Mouse (Mus musculus): ENCODE data around the gene Olfr467.
"Not testable (repeated sequence)": the region's sequence is repeated elsewhere in the genome, so short reads cannot be mapped to it uniquely, and the experiment has no call there.

The Olfr467 gene

GRCm38 (mm10) chr7:107811963-107812362 is at the start of gene Olfr467:
TSS of gene Olfr467 (plus strand) at chr7:107812263.
- no peak for DNase-seq (ENCODE audit: low spot score)

- DNase-seq (ENCODE audit: low spot score) = no peak
These were observed 41.3 kb upstream of the Olfr467 start for GRCm38 (mm10) chr7:107770812-107771211.

- no peak for DNase-seq (ENCODE audit: low spot score)
These were observed 33.8 kb upstream of the Olfr467 start for GRCm38 (mm10) chr7:107778216-107778615.

GRCm38 (mm10) chr7:107779611-107780010 is 32.5 kb upstream of the Olfr467 start:
- DNase-seq (ENCODE audit: low spot score) = peak; percentile 2

- peak; percentile 12 for DNase-seq (ENCODE audit: low spot score)
These were observed 24.0 kb upstream of the Olfr467 start for GRCm38 (mm10) chr7:107787977-107788620.

- no peak for DNase-seq (ENCODE audit: low spot score)
These were observed 15.6 kb upstream of the Olfr467 start for GRCm38 (mm10) chr7:107796500-107796899.

- no peak for DNase-seq (ENCODE audit: low spot score)
These were observed 11.0 kb upstream of the Olfr467 start, which contains the start of gene Ovch2 for GRCm38 (mm10) chr7:107801108-107801507. TSS of gene Ovch2 (minus strand) at chr7:107801208.

- no peak for DNase-seq (ENCODE audit: low spot score)
These were observed 9.9 kb upstream of the Olfr467 start for GRCm38 (mm10) chr7:107802138-107802537.

GRCm38 (mm10) chr7:107819442-107819841 is 7.4 kb downstream of the Olfr467 start:
- no peak for DNase-seq (ENCODE audit: low spot score)

GRCm38 (mm10) chr7:107823867-107824266 is 11.8 kb downstream of the Olfr467 start:
- DNase-seq (ENCODE audit: low spot score) = not testable (repeated sequence)

GRCm38 (mm10) chr7:107825441-107825840 is 13.4 kb downstream of the Olfr467 start, which contains the start of gene Olfr469:
TSS of gene Olfr469 (minus strand) at chr7:107825541.
- not testable (repeated sequence) for DNase-seq (ENCODE audit: low spot score)

- no peak for DNase-seq (ENCODE audit: low spot score)
These were observed 29.7 kb downstream of the Olfr467 start for GRCm38 (mm10) chr7:107841719-107842118.

GRCm38 (mm10) chr7:107847390-107847789 is 35.3 kb downstream of the Olfr467 start, which contains the start of gene Olfr470:
TSS of gene Olfr470 (minus strand) at chr7:107847490.
- DNase-seq (ENCODE audit: low spot score) = not testable (repeated sequence)
